Mouse (Mus musculus): ENCODE data around the gene Shoc2.
"Not testable (repeated sequence)": the region's sequence is repeated elsewhere in the genome, so short reads cannot be mapped to it uniquely, and the experiment has no call there.

The Shoc2 gene

GRCm38 (mm10) chr19:53934046-53934445 is 10.1 kb upstream of the Shoc2 start:
- DNase-seq, result no peak

- no peak for DNase-seq
Observed at GRCm38 (mm10) chr19:53939467-53939866, 4.6 kb upstream of the Shoc2 start.

- no peak for DNase-seq
Observed at GRCm38 (mm10) chr19:53941139-53941538, 3.0 kb upstream of the Shoc2 start.

- DNase-seq, result no peak
Observed at GRCm38 (mm10) chr19:53942342-53942741, 1.8 kb upstream of the Shoc2 start.

GRCm38 (mm10) chr19:53944786-53945169 is 672 bp downstream of the Shoc2 start:
- DNase-seq, result no peak

GRCm38 (mm10) chr19:53945171-53946042 is 1.3 kb downstream of the Shoc2 start:
- DNase-seq, result peak; percentile 41

- no peak for DNase-seq
Observed at GRCm38 (mm10) chr19:53957513-53957912, 13.4 kb downstream of the Shoc2 start.

- no peak for DNase-seq
Observed at GRCm38 (mm10) chr19:53962511-53962910, 18.4 kb downstream of the Shoc2 start.

- DNase-seq, result not testable (repeated sequence)
Observed at GRCm38 (mm10) chr19:53964347-53964746, 20.2 kb downstream of the Shoc2 start.

- no peak for DNase-seq
Observed at GRCm38 (mm10) chr19:53964910-53965633, 21.0 kb downstream of the Shoc2 start.

GRCm38 (mm10) chr19:53969226-53969625 is 25.1 kb downstream of the Shoc2 start:
- no peak for DNase-seq

- no peak for DNase-seq
Observed at GRCm38 (mm10) chr19:53971938-53972337, 27.8 kb downstream of the Shoc2 start.

GRCm38 (mm10) chr19:53973656-53974055 is 29.6 kb downstream of the Shoc2 start:
- DNase-seq, result no peak

GRCm38 (mm10) chr19:53982041-53982440 is 37.9 kb downstream of the Shoc2 start:
- DNase-seq, result no peak

GRCm38 (mm10) chr19:53983336-53983735 is 39.2 kb downstream of the Shoc2 start:
- DNase-seq, result no peak

GRCm38 (mm10) chr19:53984628-53985027 is 40.5 kb downstream of the Shoc2 start:
- no peak for DNase-seq

GRCm38 (mm10) chr19:53990538-53990937 is 46.4 kb downstream of the Shoc2 start:
- DNase-seq, result no peak

- no peak for DNase-seq
Observed at GRCm38 (mm10) chr19:53993860-53994259, 49.8 kb downstream of the Shoc2 start.

GRCm38 (mm10) chr19:53994276-53994675 is 50.2 kb downstream of the Shoc2 start:
- DNase-seq, result no peak

GRCm38 (mm10) chr19:54010973-54011372 is 66.9 kb downstream of the Shoc2 start:
- no peak for DNase-seq

GRCm38 (mm10) chr19:54014999-54015398 is 70.9 kb downstream of the Shoc2 start:
- DNase-seq, result no peak

- DNase-seq, result no peak
Observed at GRCm38 (mm10) chr19:54015503-54015902, 71.4 kb downstream of the Shoc2 start.

- no peak for DNase-seq
Observed at GRCm38 (mm10) chr19:54035100-54035499, 91.0 kb downstream of the Shoc2 start.

- DNase-seq, result no peak
Observed at GRCm38 (mm10) chr19:54039441-54039840, 95.3 kb downstream of the Shoc2 start.
